8 mouse cellular contexts compared by ENCODE assay signal in the genomic region with DNA sequence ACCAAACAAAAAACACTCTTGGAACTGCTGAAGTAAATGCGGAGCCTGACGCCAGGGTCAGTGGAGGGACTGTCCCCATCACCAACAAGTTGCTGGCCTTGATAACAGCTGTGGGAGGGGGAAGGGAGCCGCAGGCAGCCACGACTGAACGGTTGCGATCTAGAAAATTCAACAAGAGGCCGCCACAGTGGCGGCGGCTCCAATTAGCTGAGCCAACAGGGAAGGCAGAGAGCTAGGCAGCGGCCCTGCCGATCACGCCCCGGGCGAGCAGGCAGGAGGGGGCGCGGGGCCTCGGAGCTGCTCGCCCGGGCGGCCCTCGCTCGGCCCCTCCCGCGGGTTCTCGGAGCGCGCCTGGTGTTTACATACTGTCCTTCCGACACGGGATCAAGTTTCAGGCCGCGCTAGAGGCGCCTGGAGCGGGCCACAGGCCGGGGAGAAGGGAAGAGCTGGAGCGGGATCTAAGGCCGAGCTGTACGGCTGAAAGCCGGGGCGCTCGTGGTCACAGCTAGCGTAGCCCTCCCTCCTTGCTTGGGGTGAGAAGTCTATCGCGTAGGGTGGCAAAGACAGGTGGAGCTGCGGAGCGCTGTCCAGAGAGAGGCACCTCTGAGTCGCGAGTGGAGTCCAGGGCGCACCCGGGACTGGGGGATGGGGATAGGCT. TPM values are rescaled to one million over a fixed set of nuclear protein-coding genes. Genes with fewer than 3 reads are reported as not detected.
DNase-seq lines count a peak whose midpoint lies in the region; ATAC-seq and TF ChIP-seq lines count a peak whose summit lies in the region.

No protein-coding gene starts in this region.

- peaks cover 28% of the 10 kb centered on the region for H3K4me1 ChIP-seq in G1E (ENCODE audit: insufficient read depth, low read depth, low read length)
- peaks cover 46% of the 10 kb centered on the region for H3K4me1 ChIP-seq in forebrain, embryonic 15.5 days
- H3K4me1 ChIP-seq in hindbrain, embryonic 14.5 days (replicated peaks; ENCODE audit: control insufficient read depth, insufficient read depth, low read length): peaks cover 33% of the 10 kb centered on the region
- H3K4me1 ChIP-seq in liver, embryonic 16.5 days (ENCODE audit: control insufficient read depth, low read depth, low read length): no peaks in the 10 kb centered on the region; the same call in 1 of the 2 replicates

- peak overlapping the region; percentile 56; the same call in 1 of the 2 replicates for H3K4me3 ChIP-seq in G1E (ENCODE audit: low read depth, low read length)
- H3K4me3 ChIP-seq in forebrain, embryonic 15.5 days: peak overlapping the region; percentile 45
- H3K4me3 ChIP-seq in hindbrain, embryonic 14.5 days (replicated peaks; ENCODE audit: low read length): peak overlapping the region; percentile 22
- peak overlapping the region; percentile 33 for H3K4me3 ChIP-seq in liver, embryonic 16.5 days (ENCODE audit: low read depth, low read length)

- peaks cover 92% of the 10 kb centered on the region for H3K27me3 ChIP-seq in G1E (ENCODE audit: insufficient read depth, low read length)
- peaks cover 44% of the 10 kb centered on the region for H3K27me3 ChIP-seq in forebrain, embryonic 15.5 days
- H3K27me3 ChIP-seq in hindbrain, embryonic 14.5 days (ENCODE audit: control insufficient read depth, insufficient read depth, low read length): peaks cover 87% of the 10 kb centered on the region
- peaks cover 97% of the 10 kb centered on the region for H3K27me3 ChIP-seq in liver, embryonic 16.5 days (ENCODE audit: control insufficient read depth, insufficient read depth, low read depth, low read length)

- ATAC-seq in G1E (ENCODE audit: extremely low read depth, insufficient number of reproducible peaks, low FRiP score, poor library complexity, severe bottlenecking): no peak
- 0 out of 2 replicates have a peak, but pooled peaks have one; percentile 7 for ATAC-seq in forebrain, embryonic 15.5 days (replicated peaks)
- peak; percentile 6; the same call in 1 of the 2 replicates for ATAC-seq in hindbrain, embryonic 14.5 days (ENCODE audit: low FRiP score)
- peak; percentile 53 for ATAC-seq in liver, embryonic 16.5 days (ENCODE audit: low read depth)

- WGBS in forebrain, embryonic 15.5 days: 2% methylated on average over 45 of the region's 49 CpGs
- WGBS in hindbrain, embryonic 14.5 days: 1% methylated on average over 45 of the region's 49 CpGs
- 3% methylated on average over 49 of the region's 49 CpGs for WGBS in liver, embryonic 16.5 days (ENCODE audit: insufficient replicate concordance)

- no peak overlapping the region for H3K27ac ChIP-seq in forebrain, embryonic 15.5 days (replicated peaks)
- H3K27ac ChIP-seq in hindbrain, embryonic 14.5 days: no peak overlapping the region
- no peak overlapping the region for H3K27ac ChIP-seq in liver, embryonic 16.5 days (ENCODE audit: low read length)

- peak overlapping the region; percentile 26; the same call in 1 of the 2 replicates for H3K9ac ChIP-seq in forebrain, embryonic 15.5 days (replicated peaks)
- H3K9ac ChIP-seq in hindbrain, embryonic 14.5 days: peak overlapping the region; percentile 45
- H3K9ac ChIP-seq in liver, embryonic 16.5 days (ENCODE audit: low read depth, low read length): no peak overlapping the region

- peak; percentile 41 to 51 for DNase-seq in B cell, adult 2 months
- DNase-seq in G1E (ENCODE audit: low spot score): no peak
- no peak for DNase-seq in hindbrain, embryonic 14.5 days (ENCODE audit: low spot score)
- peak; percentile 76 for DNase-seq in retina, embryonic 14.5 days (ENCODE audit: low spot score)
- no peak for DNase-seq in left cerebral cortex, adult 18-20 months (ENCODE audit: low spot score in 2 of 2)
- no peak for DNase-seq in right cerebral cortex, postnatal 10 days (ENCODE audit: low spot score in 2 of 2)

- TF ChIP-seq CTCF in G1E (IDR thresholded peaks at IDR 0.05; ENCODE audit: low read depth, low read length): no peak

- H3K9me3 ChIP-seq in G1E (replicated peaks): no peaks in the 10 kb centered on the region
- no peaks in the 10 kb centered on the region for H3K9me3 ChIP-seq in forebrain, embryonic 15.5 days
- H3K9me3 ChIP-seq in hindbrain, embryonic 14.5 days (ENCODE audit: control insufficient read depth, low read length): no peaks in the 10 kb centered on the region
- H3K9me3 ChIP-seq in liver, embryonic 16.5 days (replicated peaks; ENCODE audit: control insufficient read depth, low read length): no peaks in the 10 kb centered on the region

- peak overlapping the region; percentile 81 for H3K4me2 ChIP-seq in forebrain, embryonic 15.5 days (replicated peaks)
- peak overlapping the region; percentile 60 for H3K4me2 ChIP-seq in hindbrain, embryonic 14.5 days (replicated peaks)
- H3K4me2 ChIP-seq in liver, embryonic 16.5 days (ENCODE audit: low read depth, low read length): peak overlapping the region; percentile 50

- no peaks in the 10 kb centered on the region for H3K36me3 ChIP-seq in G1E (replicated peaks)
- no peaks in the 10 kb centered on the region for H3K36me3 ChIP-seq in forebrain, embryonic 15.5 days
- no peaks in the 10 kb centered on the region for H3K36me3 ChIP-seq in hindbrain, embryonic 14.5 days (replicated peaks; ENCODE audit: control insufficient read depth, insufficient read depth)
- no peaks in the 10 kb centered on the region for H3K36me3 ChIP-seq in liver, embryonic 16.5 days (ENCODE audit: control insufficient read depth, insufficient read depth)

RNA-seq across cellular contexts. Expression of gene Bcor, which starts 26.8 kb away (rescaled TPM):
- 177 TPM in 2 replicates for total RNA-seq in G1E (2014; fragmentation: Nextera tagmentation)
- total RNA-seq in G1E (2017): 63.5 and 70.0 TPM in 2 replicates
- 80.8 and 87.5 TPM in 2 replicates for polyA plus RNA-seq in G1E (2012)
- 18.6 and 18.8 TPM in 2 replicates for polyA plus RNA-seq in forebrain, embryonic 15.5 days (2015; fragmentation: Nextera tagmentation; extraction: Ambion mirVana)
- 16.1 and 17.5 TPM in 2 replicates for polyA plus RNA-seq in hindbrain, embryonic 14.5 days (2014; fragmentation: Nextera tagmentation; extraction: Ambion mirVana)
- 4.5 and 4.9 TPM in 2 replicates for polyA plus RNA-seq in liver, embryonic 16.5 days (2015; fragmentation: Nextera tagmentation; extraction: Ambion mirVana)
- 10 to 100 TPM; 36.2 to 37.7 TPM for total RNA-seq in left cerebral cortex, adult 18-20 months (2021)

Comparison
In these comparisons a context has a peak if more than half of its experiments do, and no peak if none do; other contexts are left out.
1. DNase-seq: peak in B cell, adult 2 months (2 of 2) and retina, embryonic 14.5 days (single experiment); none in G1E (single experiment), hindbrain, embryonic 14.5 days (single experiment), left cerebral cortex, adult 18-20 months (0 of 2) and right cerebral cortex, postnatal 10 days (0 of 2).
2. Peak in every context shown above with its lines, with median percentiles within 50 percentile points of each other: H3K4me3 ChIP-seq and H3K4me2 ChIP-seq.